Mouse (Mus musculus) small intestine, adult 2 months (tissue): ENCODE measurements around the gene Cxcr1. TPM values are rescaled to one million over a fixed set of nuclear protein-coding genes. Genes with fewer than 3 reads are reported as not detected.
"Not testable (repeated sequence)": the region's sequence is repeated elsewhere in the genome, so short reads cannot be mapped to it uniquely, and the experiment has no call there.

Experiments used
- H3K27ac ChIP-seq: fragments of 200-500 bp; 2 replicates; pipeline ENCODE4 v1.5.1; 2012; ENCODE audit warnings: low read depth, low read length, control low read depth, inconsistent platforms; ENCODE audit not compliant: insufficient read depth
- H3K27me3 ChIP-seq: fragments of 200-500 bp; 2 replicates; pipeline ENCODE4 v1.6.1; 2012; ENCODE audit warnings: mild to moderate bottlenecking, moderate library complexity, low read length, inconsistent platforms; ENCODE audit not compliant: control insufficient read depth, insufficient read depth
- H3K36me3 ChIP-seq: fragments of 200-500 bp; 2 replicates; pipeline ENCODE4 v1.6.1; 2012; ENCODE audit warnings: mild to moderate bottlenecking, low read length, control low read depth, inconsistent platforms; ENCODE audit not compliant: control insufficient read depth, insufficient read depth
- H3K4me1 ChIP-seq: fragments of 200-500 bp; 2 replicates; pipeline ENCODE4 v1.6.1; 2012; ENCODE audit warnings: low read length, inconsistent platforms, mixed read lengths; ENCODE audit not compliant: control insufficient read depth, insufficient read depth, insufficient read length
- H3K4me3 ChIP-seq: fragments of 200-500 bp; 2 replicates; pipeline ENCODE4 v1.5.1; 2012; ENCODE audit warnings: low read depth, mild to moderate bottlenecking, control low read depth, inconsistent platforms, low read length, moderate library complexity
- CTCF ChIP-seq: fragments of 200-500 bp; IDR thresholded peaks from 2 replicates; pipeline ENCODE4 v1.5.1; 2012; ENCODE audit warnings: low read depth, mild to moderate bottlenecking, control low read depth, inconsistent platforms, low read length, moderate library complexity, mixed read lengths; ENCODE audit not compliant: insufficient replicate concordance, insufficient read length; ENCODE audit errors: extremely low read depth
- POLR2A ChIP-seq: fragments of 200-500 bp; IDR thresholded peaks from 2 replicates; pipeline ENCODE4 v1.6.1; 2012; ENCODE audit warnings: low read depth, mild to moderate bottlenecking, control low read depth, inconsistent platforms, low read length, moderate library complexity
- WGBS: fragments of 180-500 bp; shearing (Covaris S2); methylation state at CpG from one replicate; pipeline ENCODE4 v1.1.7; 2018; 5-methylcytosine and 5-hydroxymethylcytosine counted together
- polyA plus RNA-seq: library from polyadenylated mRNA; depleted of rRNA; stranded (reverse); fragments of >200 nt; gene quantifications from 2 replicates; pipeline ENCODE4 v1.2.3, GENCODE M21; 2012

Cxcr1 gene
- polyA plus RNA-seq, 1 experiment = not detected

DNA sequence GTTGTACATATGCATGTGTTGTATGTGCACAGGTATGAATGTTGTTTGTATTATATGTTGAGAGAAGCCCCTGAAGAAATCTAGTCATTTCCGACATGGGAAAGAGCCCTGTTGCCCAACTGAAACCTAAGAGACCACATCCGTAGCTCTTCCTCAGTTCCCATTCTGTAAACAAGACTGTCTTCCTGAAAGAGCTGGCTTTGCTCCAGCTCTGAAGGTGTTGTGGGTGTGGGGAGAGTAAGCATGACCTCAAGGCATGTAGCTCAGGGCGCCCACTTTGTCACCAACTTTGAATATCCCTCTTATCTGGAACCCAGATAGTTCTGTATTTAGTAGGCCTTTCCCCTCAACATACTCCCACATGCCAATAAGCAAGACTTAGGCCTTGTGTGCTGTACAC lies 15.8 kb downstream of the Cxcr1 start:
- Histone ChIP-seq H3K4me1 (no peaks in the 10 kb centered on the region), H3K27ac (no peak overlapping the region), H3K4me3 (no peak overlapping the region), H3K36me3 (no peaks in the 10 kb centered on the region), H3K27me3 (no peaks in the 10 kb centered on the region)
- 66% methylated on average over 3 of the region's 3 CpGs for WGBS
- TF ChIP-seq CTCF = no peak
- TF ChIP-seq POLR2A = no peak

DNA sequence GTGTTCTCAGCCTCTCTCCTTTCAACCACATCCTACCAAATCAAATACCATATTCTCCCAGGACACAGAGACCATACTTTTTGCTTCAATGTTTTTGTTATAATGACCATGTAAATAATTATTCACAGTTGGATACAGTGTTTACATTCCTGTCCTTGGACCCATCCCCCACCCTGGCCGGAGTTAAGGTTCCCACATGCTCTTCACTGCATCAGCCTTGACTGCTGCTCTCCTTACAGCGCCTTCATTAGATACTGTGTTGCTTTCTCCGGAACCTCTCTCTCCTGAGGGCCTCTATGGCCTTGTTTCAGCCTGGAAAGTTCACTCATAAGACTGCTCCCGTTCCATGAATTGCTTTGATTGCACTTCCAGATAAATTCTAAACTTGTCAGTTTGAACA lies 18.7 kb downstream of the Cxcr1 start:
- H3K27ac ChIP-seq = no peak overlapping the region
- 60% methylated on average over 4 of the region's 4 CpGs for WGBS
- no peak overlapping the region for H3K4me3 ChIP-seq
- TF ChIP-seq CTCF (no peak), POLR2A (no peak)
- H3K27me3 ChIP-seq = no peaks in the 10 kb centered on the region
- H3K36me3 ChIP-seq = no peaks in the 10 kb centered on the region
- H3K4me1 ChIP-seq = no peaks in the 10 kb centered on the region

DNA sequence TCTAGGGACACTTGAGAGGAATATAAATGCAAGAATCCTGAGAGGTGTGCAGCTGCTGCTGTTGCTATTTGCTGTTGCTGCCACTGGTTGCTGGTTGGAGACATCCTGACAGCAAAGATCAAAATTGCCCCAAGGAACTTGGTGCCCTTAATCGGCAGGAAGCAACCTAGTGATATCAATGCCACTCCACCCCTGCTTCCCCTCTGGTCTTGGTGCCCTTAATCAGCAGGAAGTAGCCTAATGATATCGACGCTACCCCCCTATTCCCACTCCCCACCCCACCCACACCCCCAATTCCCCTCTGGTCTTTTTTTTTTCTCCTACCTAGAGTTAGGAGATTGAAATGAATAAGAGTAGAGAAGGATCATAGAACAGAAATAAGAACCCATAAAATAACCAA lies 21.7 kb downstream of the Cxcr1 start:
- Histone ChIP-seq H3K36me3 (no peaks in the 10 kb centered on the region), H3K4me1 (no peaks in the 10 kb centered on the region), H3K4me3 (no peak overlapping the region), H3K27ac (no peak overlapping the region), H3K27me3 (no peaks in the 10 kb centered on the region)
- no peak for TF ChIP-seq CTCF
- TF ChIP-seq POLR2A = no peak
- 67% methylated on average over 3 of the region's 3 CpGs for WGBS

DNA sequence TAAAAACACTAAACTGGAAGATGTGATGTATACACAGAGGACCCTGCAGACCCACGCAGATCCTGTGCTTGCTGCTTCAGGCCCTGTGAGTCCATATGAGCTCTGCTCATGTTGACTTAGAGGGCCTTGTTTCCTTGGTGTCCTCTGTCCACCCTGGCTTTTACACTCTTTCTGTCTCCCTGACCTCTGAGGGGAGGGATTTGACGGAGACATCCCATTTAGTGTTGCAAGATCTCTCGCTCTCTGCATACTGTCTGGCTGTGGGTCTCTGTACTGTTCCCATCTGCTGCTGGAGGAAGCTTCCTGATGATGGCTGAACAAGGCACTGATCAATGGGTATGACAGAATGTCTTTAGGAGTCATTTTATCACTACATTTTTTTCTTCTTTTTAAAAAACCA lies 24.7 kb downstream of the Cxcr1 start:
- no peak overlapping the region for H3K27ac ChIP-seq
- 91% methylated on average over 3 of the region's 3 CpGs for WGBS
- no peak for TF ChIP-seq CTCF
- no peak for TF ChIP-seq POLR2A

DNA sequence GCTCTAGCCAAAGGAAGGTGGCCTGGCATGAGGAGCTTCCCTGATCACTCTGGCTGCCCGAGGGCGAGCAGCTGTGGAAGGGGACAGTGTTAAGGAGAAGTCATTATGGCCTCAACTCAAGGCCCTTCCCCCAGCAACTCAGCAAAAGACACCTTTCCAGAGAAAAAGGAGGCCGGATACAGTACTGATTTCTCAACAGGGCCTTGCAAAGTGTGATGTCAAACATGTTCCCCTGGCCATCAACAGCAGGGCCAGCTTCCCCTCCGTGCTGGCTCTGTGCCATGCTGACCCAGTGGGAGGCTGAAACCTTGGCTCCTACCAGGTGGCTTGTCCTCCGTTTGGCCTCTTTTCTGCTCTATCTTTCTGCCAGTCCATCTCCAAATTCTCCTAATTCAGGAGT lies 27.3 kb downstream of the Cxcr1 start:
- no peak overlapping the region for H3K27ac ChIP-seq
- no peak for TF ChIP-seq CTCF
- TF ChIP-seq POLR2A = no peak

More for the DNA sequence above, 24.7 kb downstream of the Cxcr1 start:
- Histone ChIP-seq H3K36me3 (no peaks in the 10 kb centered on the region), H3K27me3 (no peaks in the 10 kb centered on the region), H3K4me3 (no peak overlapping the region), H3K4me1 (no peaks in the 10 kb centered on the region)

DNA sequence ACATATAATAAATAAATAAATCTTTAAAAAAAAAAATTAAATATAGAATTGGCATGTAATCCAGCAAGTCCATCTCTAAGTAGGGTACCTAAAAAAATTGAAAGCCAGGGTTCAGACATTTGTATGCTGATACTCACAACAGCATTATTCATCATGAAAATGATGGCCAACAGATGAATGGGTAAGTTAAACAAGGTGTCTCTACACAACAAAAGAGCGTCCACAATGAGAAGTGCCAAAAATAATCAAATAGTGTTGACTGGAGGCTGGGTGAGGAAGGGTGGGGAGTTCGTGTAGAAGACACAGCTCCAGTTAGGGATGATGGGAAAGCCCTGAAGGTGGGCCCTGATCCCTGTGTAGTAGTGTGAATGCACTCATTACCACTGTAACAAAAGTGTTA lies 34.4 kb downstream of the Cxcr1 start:
- no peak overlapping the region for H3K27ac ChIP-seq
- WGBS = 71% methylated on average over 2 of the region's 2 CpGs
- no peaks in the 10 kb centered on the region for H3K27me3 ChIP-seq
- no peak for TF ChIP-seq POLR2A
- TF ChIP-seq CTCF = no peak
- H3K4me1 ChIP-seq = no peaks in the 10 kb centered on the region
- H3K4me3 ChIP-seq = no peak overlapping the region
- no peaks in the 10 kb centered on the region for H3K36me3 ChIP-seq

More for the DNA sequence above, 27.3 kb downstream of the Cxcr1 start:
- Histone ChIP-seq H3K27me3 (no peaks in the 10 kb centered on the region), H3K4me1 (no peaks in the 10 kb centered on the region), H3K4me3 (no peak overlapping the region), H3K36me3 (no peaks in the 10 kb centered on the region)
- WGBS = 82% methylated on average over 5 of the region's 5 CpGs

DNA sequence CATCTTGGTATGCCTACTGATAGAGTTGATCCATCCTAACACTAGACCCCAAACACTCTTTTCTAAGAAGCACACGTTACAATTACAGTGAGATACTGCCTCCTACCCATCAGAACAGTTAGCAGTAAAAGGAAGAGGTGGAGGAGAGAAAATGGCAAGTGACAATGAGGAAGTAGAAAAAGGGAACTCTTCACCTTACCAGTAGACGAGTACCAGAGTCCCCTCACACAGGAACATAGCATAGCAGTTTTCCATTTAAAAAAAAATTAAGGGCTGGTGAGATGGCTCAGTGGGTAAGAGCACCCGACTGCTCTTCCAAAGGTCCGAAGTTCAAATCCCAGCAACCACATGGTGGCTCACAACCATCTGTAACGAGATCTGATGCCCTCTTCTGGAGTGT lies 34.8 kb downstream of the Cxcr1 start:
- not testable (repeated sequence) for H3K36me3 ChIP-seq, H3K27me3 ChIP-seq, H3K27ac ChIP-seq, H3K4me3 ChIP-seq, H3K4me1 ChIP-seq
- 63% methylated on average over 5 of the region's 5 CpGs for WGBS

DNA sequence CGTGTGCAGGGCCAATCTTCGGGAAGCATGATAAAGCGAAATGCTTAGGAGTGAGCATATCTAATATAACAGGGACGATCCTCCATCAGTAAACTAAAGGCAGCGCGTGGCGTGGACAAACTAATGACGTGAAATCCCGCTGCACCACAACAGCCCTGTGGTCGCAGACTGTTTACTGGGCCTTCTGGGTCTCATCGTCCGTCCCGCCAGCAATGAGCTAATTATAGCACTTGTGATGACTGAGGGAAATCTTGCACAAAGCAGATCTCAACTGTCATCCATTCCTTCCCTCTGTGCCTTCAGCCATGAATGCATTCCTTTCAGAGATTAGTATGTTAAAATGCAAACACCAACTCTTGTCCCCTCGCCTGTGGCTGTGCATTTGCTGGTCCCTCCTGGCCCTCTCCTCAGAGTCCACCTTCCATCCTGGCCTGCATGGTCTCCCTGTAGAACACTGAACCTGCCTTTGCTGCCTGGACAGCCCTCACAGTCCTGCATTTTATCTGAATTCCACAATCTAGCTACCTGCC lies 38.0 kb downstream of the Cxcr1 start:
- 74% methylated on average over 14 of the region's 14 CpGs for WGBS
- TF ChIP-seq POLR2A = no peak
- no peak for TF ChIP-seq CTCF
- H3K4me1 ChIP-seq = no peaks in the 10 kb centered on the region

More for the DNA sequence above, 38.0 kb downstream of the Cxcr1 start:
- Histone ChIP-seq H3K27ac (no peak overlapping the region), H3K4me3 (no peak overlapping the region), H3K36me3 (no peaks in the 10 kb centered on the region), H3K27me3 (no peaks in the 10 kb centered on the region)
